Mouse (Mus musculus) adrenal gland, postnatal 25 days (tissue): ENCODE measurements around the gene Sema7a. TPM values are rescaled to one million over a fixed set of nuclear protein-coding genes. Genes with fewer than 3 reads are reported as not detected.

ENCODE experiments used
- DNase-seq: peaks from one replicate; pipeline ENCODE4 v3.0.0; 2021; ENCODE audit warnings: mixed read lengths
- total RNA-seq: library from RNA; stranded (reverse); gene quantifications from 2 replicates; pipeline ENCODE4 v1.2.3, GENCODE M21; 2021

Gene Sema7a
- total RNA-seq, 1 experiment from 2014 or later, result 8.6 TPM

- no peak for DNase-seq
Observed at GRCm38 (mm10) chr9:58011027-58011426, 71.1 kb downstream of the Sema7a start.

DNA sequence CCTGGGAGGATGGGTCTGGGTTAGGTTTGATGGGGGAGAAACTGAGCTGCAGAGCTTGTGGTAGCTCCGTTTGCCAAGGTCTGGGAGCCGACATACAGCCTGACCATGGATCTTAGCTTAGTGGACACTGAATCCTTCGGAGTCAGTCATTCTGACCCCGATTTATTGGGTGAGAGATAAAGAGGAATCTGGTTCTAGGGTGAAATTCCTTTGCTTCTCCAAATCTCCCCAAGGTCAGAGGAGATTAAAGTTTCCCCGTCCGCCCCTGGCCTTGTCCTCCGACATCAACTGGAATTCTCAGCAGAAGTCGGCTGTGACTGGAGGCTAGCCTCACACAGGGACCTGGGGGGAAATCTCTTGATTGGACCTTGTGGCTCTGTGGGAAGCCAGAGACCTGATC, 71.6 kb downstream of the Sema7a start:
- DNase-seq, result no peak

Other genes starting within 250 kb of the Sema7a start
- gene Edc3, start 231.6 kb upstream of the Sema7a start, total RNA-seq, result 10.5 and 11.2 TPM in 2 replicates
- 71.1 and 91.1 TPM in 2 replicates for gene Clk3, start 174.3 kb upstream of the Sema7a start, total RNA-seq
- gene Arid3b, start 103.3 kb upstream of the Sema7a start, total RNA-seq, result 3.9 and 4.9 TPM in 2 replicates
- 82.7 and 89.0 TPM in 2 replicates for gene Ubl7, start 29.1 kb upstream of the Sema7a start, total RNA-seq
- 6,596 and 7,089 TPM in 2 replicates for gene Cyp11a1, start 66.3 kb downstream of the Sema7a start, total RNA-seq
- gene Stra6, start 123.7 kb downstream of the Sema7a start, total RNA-seq, result 1.6 and 2.1 TPM in 2 replicates
- gene Ccdc33, start 178.7 kb downstream of the Sema7a start, total RNA-seq, result 0.39 and 0.76 TPM in 2 replicates